Mouse (Mus musculus) liver, adult 2 months (tissue): ENCODE measurements around the gene Arid5b. TPM values are rescaled to one million over a fixed set of nuclear protein-coding genes. Genes with fewer than 3 reads are reported as not detected.

Source experiments
- DNase-seq: peaks from one replicate; pipeline ENCODE4 v3.0.0-alpha.2; 2011; ENCODE audit warnings: low read depth, low spot score; ENCODE audit errors: extremely low read depth
- H3K27ac ChIP-seq: fragments of 200-500 bp; replicated peaks from 2 replicates; pipeline ENCODE4 v1.5.1; 2012; ENCODE audit warnings: low read depth, mild to moderate bottlenecking, control low read depth, inconsistent platforms, low read length; ENCODE audit not compliant: insufficient read depth
- H3K27me3 ChIP-seq: fragments of 200-500 bp; 2 replicates; pipeline ENCODE4 v1.6.1; 2012; ENCODE audit warnings: mild to moderate bottlenecking, moderate library complexity, low read length, inconsistent platforms; ENCODE audit not compliant: control insufficient read depth, insufficient read depth
- H3K36me3 ChIP-seq: fragments of 200-500 bp; 2 replicates; pipeline ENCODE4 v1.6.1; 2012; ENCODE audit warnings: low read length, inconsistent platforms; ENCODE audit not compliant: control insufficient read depth, insufficient read depth
- H3K4me1 ChIP-seq: fragments of 200-500 bp; 2 replicates; pipeline ENCODE4 v1.6.1; 2011; ENCODE audit warnings: low read length; ENCODE audit not compliant: control insufficient read depth, insufficient read depth
- H3K4me3 ChIP-seq: fragments of 200-500 bp; 2 replicates; pipeline ENCODE4 v1.5.1; 2011; ENCODE audit warnings: low read depth, mild to moderate bottlenecking, control low read depth, low read length, moderate library complexity; ENCODE audit not compliant: insufficient read depth
- H3K79me2 ChIP-seq: fragments of 200-500 bp; 2 replicates; pipeline ENCODE4 v1.6.1; 2012; ENCODE audit warnings: inconsistent platforms, mild to moderate bottlenecking, low read length, moderate library complexity; ENCODE audit not compliant: control insufficient read depth, insufficient read depth
- H3K9ac ChIP-seq: fragments of 200-500 bp; 2 replicates; pipeline ENCODE4 v1.6.1; 2012; ENCODE audit warnings: low read depth, mild to moderate bottlenecking, control low read depth, inconsistent platforms, low read length
- CTCF ChIP-seq: fragments of 200-500 bp; IDR thresholded peaks from 2 replicates; pipeline ENCODE4 v1.5.1; 2011; ENCODE audit warnings: low read depth, low read length, control low read depth
- POLR2A ChIP-seq: fragments of 200-500 bp; IDR thresholded peaks from 2 replicates; pipeline ENCODE4 v1.6.1; 2011; ENCODE audit warnings: low read length, control low read depth; ENCODE audit not compliant: insufficient read depth; ENCODE audit errors: extremely low read depth
- WGBS: fragments of 180-500 bp; shearing (Covaris S2); methylation state at CpG from one replicate; pipeline ENCODE4 v1.1.7; 2018; 5-methylcytosine and 5-hydroxymethylcytosine counted together
- polyA plus RNA-seq: library from polyadenylated mRNA; depleted of rRNA; stranded (reverse); fragments of >200 nt; gene quantifications from 2 replicates; pipeline ENCODE4 v1.2.3, GENCODE M21; 2012
- total RNA-seq: library from RNA; depleted of rRNA; stranded (reverse); fragments of >200 nt; gene quantifications from 2 replicates; pipeline ENCODE4 v1.2.3, GENCODE M21; 2014

Gene Arid5b
- total and polyA plus RNA-seq, 2 experiments: 11.6 to 13.6 TPM

DNA sequence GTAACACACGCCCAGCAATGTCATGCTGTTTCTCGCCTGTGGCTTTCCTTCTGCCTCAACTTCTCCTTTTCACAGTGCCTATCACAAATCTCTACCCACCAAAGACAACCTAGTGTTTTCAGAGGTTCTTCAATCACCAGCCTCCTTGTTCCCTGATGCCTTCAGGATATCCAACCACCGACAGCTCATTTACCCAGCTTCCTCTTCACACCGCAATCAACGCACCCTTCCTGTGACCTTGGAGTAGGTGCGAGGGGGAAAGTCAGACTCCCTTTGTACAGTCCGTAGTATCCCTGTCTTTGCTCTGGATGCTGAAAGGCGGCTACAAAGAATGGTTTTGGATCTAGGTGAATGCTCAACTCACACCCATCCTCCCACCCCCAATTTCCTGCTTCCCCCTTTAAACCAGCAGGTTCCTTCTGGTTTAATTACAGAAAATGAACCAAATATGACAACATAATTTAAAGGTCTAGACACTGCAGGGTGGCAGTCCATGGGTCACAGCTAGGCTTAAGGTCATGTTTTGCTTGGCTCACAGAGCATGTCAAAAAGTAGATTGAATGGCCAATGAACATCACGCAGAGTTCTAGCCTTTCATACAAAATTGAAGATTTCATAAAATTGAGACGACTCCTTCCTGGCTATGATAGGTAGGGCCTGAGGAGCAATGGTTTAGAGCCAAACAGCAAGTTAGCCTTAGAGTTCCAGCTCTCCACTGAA is 14.4 kb downstream of the Arid5b start:
- peaks cover 39% of the 10 kb centered on the region for H3K4me1 ChIP-seq
- peak; percentile 92 for DNase-seq
- peak overlapping the region; percentile 99 for H3K27ac ChIP-seq
- whole genome bisulfite sequencing: 18% methylated on average over 10 of the region's 10 CpGs
- peaks cover 42% of the 10 kb centered on the region for H3K79me2 ChIP-seq
- no peak overlapping the region for H3K4me3 ChIP-seq
- H3K9ac ChIP-seq: peak overlapping the region; percentile 73
- TF ChIP-seq POLR2A (no peak), CTCF (no peak)
- H3K36me3 ChIP-seq: no peaks in the 10 kb centered on the region
- no peaks in the 10 kb centered on the region for H3K27me3 ChIP-seq

GRCm38 (mm10) chr10:68263296-68263968 is 15.1 kb downstream of the Arid5b start:
- Histone ChIP-seq H3K36me3 (peaks cover 1% of the 10 kb centered on the region; the same call in 1 of the 2 replicates), H3K27me3 (no peaks in the 10 kb centered on the region), H3K79me2 (peaks cover 47% of the 10 kb centered on the region), H3K9ac (peak overlapping the region; percentile 51), H3K4me3 (no peak overlapping the region), H3K27ac (peak overlapping the region; percentile 99), H3K4me1 (peaks cover 37% of the 10 kb centered on the region)
- peak; percentile 98 for DNase-seq
- TF ChIP-seq POLR2A (no peak), CTCF (no peak)
- WGBS: 21% methylated on average over 9 of the region's 9 CpGs

DNA sequence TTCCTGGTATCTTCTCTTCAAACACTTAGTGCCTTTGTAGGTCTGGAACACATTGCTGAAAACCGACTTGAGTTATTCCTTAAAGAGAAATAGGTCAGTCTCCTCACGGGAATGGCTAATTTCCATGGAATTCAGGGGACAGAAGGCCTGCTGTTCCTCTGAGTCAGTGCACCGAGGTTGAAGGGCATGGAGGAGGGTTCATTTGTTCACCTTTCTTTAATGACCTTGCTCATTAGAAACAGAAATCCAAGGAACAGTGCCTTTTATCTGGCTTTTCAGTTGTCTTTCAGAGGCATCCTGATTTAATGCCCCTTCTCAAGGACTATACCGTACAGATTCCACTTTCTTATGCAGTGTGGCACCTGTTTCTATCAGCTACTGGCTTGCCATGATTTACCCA is 18.9 kb downstream of the Arid5b start:
- WGBS: 36% methylated on average over 4 of the region's 4 CpGs
- peaks cover 11% of the 10 kb centered on the region for H3K36me3 ChIP-seq
- DNase-seq: peak; percentile 55
- H3K9ac ChIP-seq: no peak overlapping the region
- H3K27ac ChIP-seq: no peak overlapping the region; the same call in 1 of the 2 replicates
- H3K27me3 ChIP-seq: no peaks in the 10 kb centered on the region
- H3K79me2 ChIP-seq: peaks cover 45% of the 10 kb centered on the region
- H3K4me1 ChIP-seq: peaks cover 27% of the 10 kb centered on the region
- no peak for TF ChIP-seq CTCF
- TF ChIP-seq POLR2A: no peak
- no peak overlapping the region for H3K4me3 ChIP-seq

DNA sequence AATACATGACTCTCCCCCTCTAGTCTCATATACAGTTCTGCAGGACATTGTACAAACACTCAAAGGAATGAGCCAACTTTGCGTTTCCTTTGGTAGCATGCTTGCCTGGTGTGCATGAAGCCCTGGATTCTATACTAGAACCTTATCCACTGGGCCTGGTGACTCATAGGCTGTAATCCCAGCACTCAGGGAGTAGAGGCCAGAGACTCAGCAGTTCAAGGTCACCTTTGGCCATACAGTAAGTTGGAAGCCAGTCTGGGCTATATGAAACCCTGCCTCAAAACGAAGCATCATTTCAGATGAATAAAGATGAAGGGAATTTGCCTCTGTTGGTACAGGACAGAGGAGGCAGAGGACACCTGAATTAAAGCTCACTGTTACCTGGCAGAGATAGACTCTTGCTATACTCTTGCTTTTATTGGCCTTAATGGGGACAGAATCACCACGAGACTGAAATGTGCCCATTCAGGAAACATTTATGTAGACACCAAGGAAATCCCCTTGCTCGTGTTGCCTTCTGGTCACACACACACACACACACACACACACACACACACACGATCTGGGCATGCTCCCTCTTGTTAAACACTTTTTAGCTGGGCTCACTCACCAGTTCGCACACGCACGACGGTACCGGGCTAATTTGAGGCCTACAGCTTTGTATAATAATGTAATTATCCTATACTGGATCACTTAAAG is 21.0 kb downstream of the Arid5b start:
- Histone ChIP-seq H3K79me2 (peaks cover 57% of the 10 kb centered on the region), H3K4me3 (no peak overlapping the region), H3K27me3 (no peaks in the 10 kb centered on the region), H3K4me1 (peaks cover 17% of the 10 kb centered on the region), H3K36me3 (peaks cover 11% of the 10 kb centered on the region), H3K27ac (no peak overlapping the region), H3K9ac (no peak overlapping the region)
- TF ChIP-seq CTCF: no peak
- TF ChIP-seq POLR2A: no peak
- DNase-seq: no peak
- WGBS: 91% methylated on average over 10 of the region's 10 CpGs

DNA sequence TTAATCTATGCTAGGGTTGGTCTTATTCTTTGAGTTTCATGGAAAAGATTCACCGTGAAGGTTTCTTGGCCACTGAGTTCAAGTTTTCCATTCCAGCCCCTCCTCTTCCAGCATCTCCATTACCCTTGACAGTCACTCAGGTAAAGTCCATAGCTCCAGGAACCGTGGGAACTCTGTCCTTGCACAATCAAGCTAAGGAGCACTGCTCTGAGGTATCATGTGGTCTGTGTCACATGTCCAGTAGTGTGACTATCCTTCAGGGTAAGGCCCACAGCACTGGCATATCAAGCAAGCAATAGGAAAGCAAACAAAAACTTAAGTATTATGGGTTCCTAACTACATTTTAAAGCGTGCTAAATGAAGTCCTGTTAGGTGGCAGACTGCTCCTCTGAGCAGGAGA is 22.4 kb downstream of the Arid5b start:
- H3K4me1 ChIP-seq: peaks cover 13% of the 10 kb centered on the region
- TF ChIP-seq POLR2A (no peak), CTCF (no peak)
- 63% methylated on average over 3 of the region's 3 CpGs for WGBS
- H3K27me3 ChIP-seq: no peaks in the 10 kb centered on the region
- H3K4me3 ChIP-seq: no peak overlapping the region
- H3K9ac ChIP-seq: no peak overlapping the region
- DNase-seq: peak; percentile 74
- H3K79me2 ChIP-seq: peaks cover 54% of the 10 kb centered on the region
- H3K27ac ChIP-seq: no peak overlapping the region
- peaks cover 11% of the 10 kb centered on the region for H3K36me3 ChIP-seq
